Mouse (Mus musculus) stomach, postnatal 0 days (tissue): Measurements from ENCODE around the gene Styk1. TPM values are rescaled to one million over a fixed set of nuclear protein-coding genes. Genes with fewer than 3 reads are reported as not detected.

Experiments
- ATAC-seq: fragments of 200-750 bp; cut with Nextera tagmentation; 2 replicates; pipeline ENCODE4 v1.8.0; 2017; ENCODE audit not compliant: low FRiP score, low TSS enrichment
- DNase-seq: peaks from one replicate; pipeline ENCODE4 v3.0.0-alpha.2; 2016; ENCODE audit warnings: low spot score
- H3K27ac ChIP-seq: fragments of 300-500 bp; sonication (generic); replicated peaks from 2 replicates; pipeline ENCODE4 v1.5.1; 2014; ENCODE audit warnings: mild to moderate bottlenecking, control low read depth
- H3K27me3 ChIP-seq: fragments of 300-500 bp; sonication (generic); 2 replicates; pipeline ENCODE4 v1.6.1; 2014; ENCODE audit warnings: low read length; ENCODE audit not compliant: control insufficient read depth, insufficient read depth
- H3K36me3 ChIP-seq: fragments of 300-500 bp; sonication (generic); 2 replicates; pipeline ENCODE4 v1.6.1; 2014; ENCODE audit warnings: low read length, mixed read lengths; ENCODE audit not compliant: control insufficient read depth, insufficient read depth
- H3K4me1 ChIP-seq: fragments of 300-500 bp; sonication (generic); replicated peaks from 2 replicates; pipeline ENCODE4 v1.6.1; 2014; ENCODE audit warnings: antibody characterized with exemption; ENCODE audit not compliant: control insufficient read depth, insufficient read depth
- H3K4me2 ChIP-seq: fragments of 300-500 bp; sonication (generic); replicated peaks from 2 replicates; pipeline ENCODE4 v1.6.1; 2014; ENCODE audit warnings: low read depth, mild to moderate bottlenecking, control low read depth, moderate library complexity
- H3K4me3 ChIP-seq: fragments of 300-500 bp; sonication (generic); 2 replicates; pipeline ENCODE4 v1.5.1; 2014; ENCODE audit warnings: low read depth, low read length, control low read depth
- H3K9ac ChIP-seq: fragments of 300-500 bp; sonication (generic); 2 replicates; pipeline ENCODE4 v1.6.1; 2014; ENCODE audit warnings: mild to moderate bottlenecking, low read length, control low read depth, mixed read lengths
- H3K9me3 ChIP-seq: fragments of 300-500 bp; sonication (generic); 2 replicates; pipeline ENCODE4 v1.6.1; 2016; ENCODE audit warnings: low read length; ENCODE audit not compliant: control insufficient read depth
- CTCF ChIP-seq: IDR thresholded peaks from 2 replicates; pipeline ENCODE4 v1.5.1; 2016; ENCODE audit warnings: antibody characterized with exemption, low read depth, mild to moderate bottlenecking, moderate library complexity
- EP300 ChIP-seq: optimal IDR thresholded peaks from 2 replicates; pipeline ENCODE3; 2016; ENCODE audit warnings: antibody characterized with exemption
- WGBS: fragments of 180-500 bp; shearing (Covaris S2); extraction: QIAGEN DNeasy Blood & Tissue Kit; methylation state at CpG from one replicate; pipeline ENCODE4 v1.1.7; 2014; 5-methylcytosine and 5-hydroxymethylcytosine counted together
- polyA plus RNA-seq: library from polyadenylated mRNA; unstranded; fragments of >200 nt; fragmentation: Nextera tagmentation; extraction: Ambion mirVana; gene quantifications from 2 replicates; pipeline ENCODE4 v1.2.1, GENCODE M21; 2015

Styk1 gene
- polyA plus RNA-seq, 1 experiment from 2014 or later, result 16.4 TPM

DNA sequence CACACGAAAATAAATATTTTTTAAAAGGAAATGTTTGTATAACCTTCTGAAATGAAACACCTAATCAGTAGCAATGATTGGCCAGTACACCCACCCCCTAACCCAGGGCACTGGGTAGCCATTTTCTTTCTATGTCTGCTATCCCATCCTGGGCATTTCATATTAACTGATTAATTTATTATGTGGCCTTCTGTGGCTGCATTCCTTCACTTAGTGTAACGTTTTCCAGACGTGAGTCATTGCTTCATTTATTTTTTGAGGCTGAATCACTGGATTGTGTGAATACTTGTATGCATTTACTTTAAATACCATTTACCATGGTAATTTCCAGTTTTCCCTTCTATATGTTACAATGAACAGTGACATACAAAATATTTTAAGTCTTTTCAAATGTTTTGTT lies 13.3 kb downstream of the Styk1 start:
- no peak for TF ChIP-seq EP300
- no peak for TF ChIP-seq CTCF
- Histone ChIP-seq H3K4me1 (no peaks in the 10 kb centered on the region), H3K4me2 (no peak overlapping the region), H3K27ac (no peak overlapping the region), H3K27me3 (no peaks in the 10 kb centered on the region), H3K4me3 (no peak overlapping the region), H3K36me3 (no peaks in the 10 kb centered on the region), H3K9ac (no peak overlapping the region), H3K9me3 (no peaks in the 10 kb centered on the region)
- DNase-seq, result no peak
- 51% methylated on average over 3 of the region's 3 CpGs for WGBS
- no peak for ATAC-seq

- DNase-seq (peak; percentile 42), ATAC-seq (peak; percentile 77)
- Histone ChIP-seq H3K27ac (no peak overlapping the region), H3K36me3 (no peaks in the 10 kb centered on the region), H3K9me3 (no peaks in the 10 kb centered on the region), H3K27me3 (no peaks in the 10 kb centered on the region), H3K4me2 (no peak overlapping the region), H3K9ac (no peak overlapping the region), H3K4me1 (no peaks in the 10 kb centered on the region), H3K4me3 (no peak overlapping the region)
- TF ChIP-seq CTCF (no peak), EP300 (no peak)
- WGBS, result 65% methylated on average over 3 of the region's 3 CpGs
Measured at GRCm38 (mm10) chr6:131339309-131339708, 14.1 kb downstream of the Styk1 start.

GRCm38 (mm10) chr6:131338787-131339186 lies 14.6 kb downstream of the Styk1 start:
- no peak overlapping the region for H3K4me2 ChIP-seq
- WGBS, result 77% methylated on average over 1 of the region's 1 CpGs
- H3K4me3 ChIP-seq, result no peak overlapping the region
- no peak for TF ChIP-seq EP300
- no peak for TF ChIP-seq CTCF
- H3K9ac ChIP-seq, result no peak overlapping the region
- DNase-seq (no peak), ATAC-seq (no peak)
- H3K27ac ChIP-seq, result no peak overlapping the region
- H3K27me3 ChIP-seq, result no peaks in the 10 kb centered on the region
- no peaks in the 10 kb centered on the region for H3K9me3 ChIP-seq
- H3K4me1 ChIP-seq, result no peaks in the 10 kb centered on the region
- no peaks in the 10 kb centered on the region for H3K36me3 ChIP-seq

- no peak overlapping the region for H3K4me3 ChIP-seq
- H3K9ac ChIP-seq, result no peak overlapping the region
- ATAC-seq (peak; percentile 51; the same call in 1 of the 2 replicates), DNase-seq (peak; percentile 59)
- 67% methylated on average over 2 of the region's 2 CpGs for WGBS
- no peaks in the 10 kb centered on the region for H3K36me3 ChIP-seq
- no peaks in the 10 kb centered on the region for H3K27me3 ChIP-seq
- H3K9me3 ChIP-seq, result no peaks in the 10 kb centered on the region
- H3K4me1 ChIP-seq, result no peaks in the 10 kb centered on the region
- no peak overlapping the region for H3K27ac ChIP-seq
- no peak overlapping the region for H3K4me2 ChIP-seq
- TF ChIP-seq CTCF, result no peak
- no peak for TF ChIP-seq EP300
Measured at GRCm38 (mm10) chr6:131327076-131327475, 26.3 kb downstream of the Styk1 start.

DNA sequence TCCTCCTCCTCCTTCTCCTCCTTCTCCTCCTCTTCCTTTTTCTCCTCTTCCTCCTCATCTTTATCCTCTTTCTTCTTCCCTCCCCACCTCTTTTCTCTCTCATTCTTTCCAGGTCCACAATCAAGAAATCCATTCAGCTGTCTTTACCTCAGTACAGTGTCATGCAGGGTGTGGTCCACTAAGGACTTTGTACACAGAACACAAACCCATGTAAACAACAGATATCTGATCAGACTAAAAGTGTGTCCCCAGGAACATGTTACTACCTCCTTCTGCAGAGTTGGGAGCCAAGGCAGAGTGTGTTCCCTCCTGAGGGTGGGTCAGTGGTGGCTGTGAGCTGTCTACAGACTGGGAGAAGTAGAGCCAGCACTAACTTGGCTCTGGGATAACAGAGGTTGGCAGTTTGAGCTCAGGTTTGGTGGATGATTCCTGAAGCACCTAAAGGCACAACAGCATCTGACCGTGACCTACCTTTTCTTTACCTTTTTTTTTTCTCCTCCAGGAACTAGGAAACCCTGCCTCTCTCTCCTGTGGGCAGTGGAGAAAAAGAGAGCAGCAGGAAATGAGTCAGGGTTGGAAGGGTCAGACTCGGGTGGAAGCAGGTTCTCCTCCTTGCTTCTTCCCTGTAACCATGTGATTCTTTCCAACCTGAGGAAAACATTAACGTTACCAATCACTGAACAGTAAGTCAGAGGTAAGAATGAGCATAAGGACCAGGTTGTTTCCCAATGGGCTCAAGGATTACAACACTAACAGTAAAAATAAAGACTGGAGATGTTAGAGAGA lies 31.4 kb downstream of the Styk1 start:
- no peak for TF ChIP-seq EP300
- no peak for TF ChIP-seq CTCF
- Histone ChIP-seq H3K27ac (peak overlapping the region; percentile 59), H3K36me3 (no peaks in the 10 kb centered on the region), H3K9ac (no peak overlapping the region), H3K4me3 (no peak overlapping the region), H3K27me3 (no peaks in the 10 kb centered on the region), H3K4me2 (no peak overlapping the region), H3K4me1 (no peaks in the 10 kb centered on the region), H3K9me3 (no peaks in the 10 kb centered on the region)
- WGBS, result 47% methylated on average over 3 of the region's 3 CpGs
- peak; percentile 44 for DNase-seq
- ATAC-seq, result peak; percentile 94

DNA sequence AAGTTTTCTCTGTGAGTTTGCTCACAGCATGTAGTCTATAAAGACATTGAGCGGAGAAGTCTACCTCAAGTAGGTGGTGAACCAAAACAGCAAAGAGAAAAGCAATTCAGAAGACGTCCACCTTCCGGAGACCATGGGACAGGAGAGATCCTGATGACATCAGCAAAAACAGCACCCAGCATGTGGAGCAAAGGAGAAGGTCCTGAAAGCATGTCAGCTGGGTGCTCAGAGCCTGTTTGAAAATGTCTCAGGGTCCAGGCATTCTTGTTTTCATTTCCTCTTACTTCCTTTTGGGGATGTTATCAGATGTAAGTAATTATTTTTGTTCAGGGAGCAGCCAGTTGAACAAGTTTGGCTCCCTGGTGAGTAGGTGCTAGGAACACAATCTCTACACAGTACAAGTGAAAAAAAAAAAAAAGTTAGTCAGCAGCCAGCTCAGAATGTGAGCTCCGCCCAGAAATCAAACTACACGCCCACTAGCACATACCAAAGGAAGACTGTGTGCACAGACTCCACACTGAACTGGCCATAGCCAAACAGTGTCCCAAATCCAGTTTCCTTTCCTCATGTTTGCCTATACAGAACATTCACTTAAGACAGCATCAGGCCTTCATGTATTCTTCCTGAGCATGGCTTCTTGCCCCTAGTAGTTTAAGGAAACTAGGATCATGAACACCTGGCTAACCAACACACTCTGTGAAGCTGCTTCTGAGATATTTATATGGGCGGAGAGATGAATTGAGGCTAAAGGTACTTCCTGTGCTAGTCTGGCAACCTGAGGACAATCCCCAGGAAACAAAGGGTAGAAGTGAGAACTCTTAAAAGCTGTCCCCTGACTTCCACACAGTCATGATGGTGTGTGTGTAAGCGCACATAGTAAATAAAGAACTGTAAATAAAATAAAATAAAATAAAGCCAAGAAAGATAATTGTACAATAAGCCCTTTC lies 37.0 kb downstream of the Styk1 start:
- Histone ChIP-seq H3K27me3 (no peaks in the 10 kb centered on the region), H3K9ac (no peak overlapping the region), H3K36me3 (no peaks in the 10 kb centered on the region), H3K4me3 (no peak overlapping the region), H3K4me1 (no peaks in the 10 kb centered on the region), H3K4me2 (no peak overlapping the region), H3K9me3 (no peaks in the 10 kb centered on the region), H3K27ac (peak overlapping the region; percentile 90)
- peak; percentile 98 for ATAC-seq
- peak; percentile 82 for TF ChIP-seq EP300
- TF ChIP-seq CTCF, result no peak
- WGBS, result 59% methylated on average over 7 of the region's 7 CpGs
- peak; percentile 75 for DNase-seq
